Mouse (Mus musculus): ENCODE data around the gene Sft2d2.

Sft2d2 gene

DNA sequence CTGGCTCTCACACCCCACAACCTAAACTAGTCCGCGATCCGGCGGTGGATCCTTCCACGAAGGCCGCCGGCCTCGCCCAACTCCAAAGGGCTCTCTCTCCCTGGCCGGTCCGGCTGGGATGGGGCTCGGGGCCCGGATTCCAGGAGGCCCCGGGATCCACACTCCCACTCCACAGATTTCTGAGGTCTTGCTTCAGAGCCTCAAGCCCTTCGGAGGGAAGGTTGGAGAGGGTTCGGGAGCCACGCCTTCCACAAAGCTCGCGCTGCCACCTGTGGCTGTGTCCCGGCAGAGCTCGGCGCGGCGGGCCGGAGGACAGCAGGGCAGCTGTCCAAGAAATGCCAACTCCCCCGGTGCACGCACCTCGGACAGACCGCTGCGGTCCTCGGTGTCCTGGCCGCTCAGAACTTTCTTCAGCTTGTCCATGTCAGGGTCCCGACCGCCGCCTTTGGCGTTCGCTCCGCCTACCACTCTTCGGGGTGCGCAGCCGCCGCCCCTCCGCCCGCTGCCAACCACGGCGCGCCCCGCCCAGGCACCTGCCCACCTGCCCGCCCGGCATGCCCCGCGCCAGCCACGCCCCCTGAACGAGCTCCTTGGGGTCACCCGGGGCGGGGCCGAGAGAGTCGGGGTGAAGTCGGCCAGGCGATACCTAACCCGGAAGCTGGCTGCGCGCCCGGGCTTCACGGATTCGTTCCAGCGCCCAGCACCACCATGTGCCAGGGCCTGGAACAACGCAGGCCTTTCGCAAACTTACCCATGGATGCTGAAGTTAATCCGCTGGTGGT is at the start of gene Sft2d2:
Gene Sft2d2, minus strand, starts transcription at position 559 of the 782 bp plus-strand sequence.
- peak; percentile 84 for DNase-seq

DNA sequence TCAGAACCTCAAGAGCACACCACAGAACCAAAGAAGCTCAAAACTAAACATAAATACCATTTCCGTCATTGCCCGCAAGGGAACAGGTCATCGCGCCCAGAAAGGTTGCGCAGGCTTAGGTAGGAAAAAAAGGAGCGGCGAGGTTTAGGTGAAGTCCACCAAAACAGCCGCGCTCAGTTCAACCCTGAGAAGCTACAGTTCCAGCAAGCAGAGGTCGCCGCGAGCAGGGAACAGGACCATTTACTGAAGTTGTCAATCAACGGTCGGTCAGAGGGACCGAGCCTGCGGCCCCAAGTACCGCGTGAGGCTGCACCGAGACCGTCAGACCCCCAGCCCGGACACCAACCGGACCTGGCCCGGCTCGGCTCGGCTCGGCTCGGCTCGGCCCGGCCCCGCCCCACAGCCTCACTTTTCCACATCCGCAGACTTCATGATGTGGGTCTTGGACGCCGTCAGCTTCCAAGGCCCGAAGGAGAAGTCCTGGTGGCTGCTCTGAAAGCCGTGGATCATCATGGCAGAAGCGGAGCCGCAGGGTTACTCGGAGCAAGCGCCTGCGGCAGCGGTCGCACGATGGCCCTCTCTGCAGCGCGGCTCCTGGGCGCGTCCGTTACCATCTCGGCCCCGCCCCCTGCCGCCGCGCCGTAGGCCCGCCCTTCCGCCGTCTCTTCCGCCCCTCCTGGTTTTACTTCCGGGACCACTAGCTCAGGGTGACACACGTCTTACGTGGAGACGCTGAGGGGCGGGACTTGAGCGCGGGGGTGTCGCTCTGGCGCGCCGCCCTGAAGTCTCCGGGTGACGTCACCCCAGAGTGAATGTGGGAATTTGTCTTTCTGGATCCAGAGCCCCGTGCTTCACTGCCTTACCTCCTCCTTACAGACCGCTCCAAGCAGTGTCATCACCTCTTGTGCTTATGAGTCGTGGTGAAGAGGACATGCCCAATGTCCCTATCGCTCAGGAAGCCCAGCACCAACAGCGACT is 42.4 kb upstream of the Sft2d2 start, which contains the start of gene Tiprl:
Gene Tiprl, minus strand, starts transcription at position 676 of the 978 bp plus-strand sequence.
- DNase-seq, result peak; percentile 98

DNA sequence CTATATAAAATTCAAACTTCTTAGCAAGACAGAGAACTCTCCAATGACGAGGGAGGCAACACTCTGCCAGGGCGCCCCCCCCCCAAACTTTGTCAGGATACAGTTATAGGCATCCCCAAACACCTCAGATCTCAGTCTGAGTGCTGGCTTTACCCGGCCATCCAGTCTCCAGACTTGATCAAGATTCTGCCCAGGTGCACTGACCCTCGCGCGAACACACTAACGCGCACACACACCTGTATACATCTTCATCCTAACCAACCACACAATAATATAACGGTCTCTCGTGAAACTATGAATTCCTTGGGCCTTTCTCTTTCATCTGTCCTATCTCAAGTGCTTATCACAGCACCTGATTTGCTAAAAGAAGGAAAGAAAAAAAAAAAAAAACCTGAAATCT is 41.6 kb upstream of the Sft2d2 start:
- DNase-seq, result no peak

DNA sequence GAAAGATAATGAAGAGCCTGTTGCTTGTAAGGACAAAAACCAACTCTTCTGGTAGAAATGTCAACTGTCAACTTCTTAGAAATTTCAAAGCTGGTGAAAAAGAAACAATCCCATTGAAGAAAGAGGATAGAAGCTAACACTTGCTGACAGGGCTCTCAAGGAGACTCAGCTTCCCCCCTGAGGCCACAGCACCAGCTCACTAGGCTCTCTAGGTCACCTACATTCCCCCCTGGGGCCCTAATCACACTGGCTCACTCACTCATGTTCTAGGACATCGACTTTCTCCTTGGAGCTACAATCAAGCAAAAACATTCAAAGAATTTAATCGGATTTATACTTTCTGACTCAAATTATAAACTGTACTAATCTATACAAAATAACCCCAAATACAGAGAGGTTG is 39.6 kb upstream of the Sft2d2 start:
- no peak for DNase-seq

DNA sequence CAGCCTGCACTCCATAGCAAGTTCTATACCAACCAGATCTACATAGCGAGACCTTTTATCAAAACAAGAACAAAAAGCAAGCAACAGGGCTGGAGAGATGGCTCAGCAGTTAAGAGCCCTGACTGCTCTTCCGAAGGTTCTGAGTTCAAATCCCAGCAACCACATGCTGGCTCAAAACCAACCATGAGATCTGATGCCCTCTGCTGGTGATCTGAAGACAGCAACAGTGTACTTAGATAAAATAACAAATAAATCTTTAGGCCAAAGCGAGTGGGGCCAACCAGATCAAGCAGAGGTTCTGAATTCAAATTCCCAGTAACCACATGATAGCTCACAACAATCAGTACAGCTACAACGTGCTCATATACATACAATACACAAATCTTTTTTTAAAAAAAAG is 36.5 kb upstream of the Sft2d2 start:
- DNase-seq, result no peak

DNA sequence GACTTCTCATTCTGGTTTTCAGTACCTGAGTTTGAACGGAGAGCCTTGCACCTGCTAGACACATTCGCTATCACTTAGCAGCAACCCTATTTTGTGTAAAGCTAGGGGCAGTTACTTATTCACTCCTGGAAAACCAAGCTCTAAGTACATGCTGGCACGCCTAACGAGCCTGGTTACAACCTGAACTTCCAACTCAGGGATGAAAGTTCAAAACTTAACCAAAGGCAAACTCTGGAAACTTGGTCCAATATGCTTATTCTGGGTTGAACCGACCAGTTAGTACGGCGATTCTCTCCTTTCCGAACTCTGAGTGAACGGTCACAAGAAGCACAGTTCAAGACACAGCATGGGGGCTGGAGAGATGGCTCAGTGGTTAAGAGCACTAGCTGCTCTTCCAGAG is 35.3 kb upstream of the Sft2d2 start:
- no peak for DNase-seq

DNA sequence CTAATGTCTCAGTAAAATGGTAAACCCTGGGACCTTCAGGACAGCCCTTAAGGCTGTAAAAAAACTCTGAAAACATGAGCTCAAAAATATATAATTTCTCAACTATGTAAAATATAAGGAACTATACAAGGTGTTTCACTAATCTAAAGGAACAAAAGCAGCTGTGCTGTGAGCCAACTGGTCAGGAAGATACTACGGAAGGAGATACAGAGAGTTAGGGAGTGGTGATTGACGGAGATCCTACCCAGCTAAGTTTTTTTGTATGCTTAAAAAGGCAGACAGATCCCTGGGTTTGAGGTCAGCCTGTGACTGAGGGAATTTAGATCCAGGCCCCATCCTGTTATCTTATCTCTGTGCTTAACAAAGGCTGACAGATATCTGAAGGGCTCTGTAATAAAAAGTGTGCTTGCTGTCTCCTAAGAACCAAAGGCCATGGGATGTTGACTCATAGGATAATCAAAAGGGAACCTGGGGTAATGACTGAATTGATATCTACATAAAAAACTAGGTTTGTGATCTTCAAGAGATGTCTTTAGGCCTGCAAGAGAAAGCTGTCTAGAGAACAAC is 22.9 kb upstream of the Sft2d2 start:
- DNase-seq, result no peak

DNA sequence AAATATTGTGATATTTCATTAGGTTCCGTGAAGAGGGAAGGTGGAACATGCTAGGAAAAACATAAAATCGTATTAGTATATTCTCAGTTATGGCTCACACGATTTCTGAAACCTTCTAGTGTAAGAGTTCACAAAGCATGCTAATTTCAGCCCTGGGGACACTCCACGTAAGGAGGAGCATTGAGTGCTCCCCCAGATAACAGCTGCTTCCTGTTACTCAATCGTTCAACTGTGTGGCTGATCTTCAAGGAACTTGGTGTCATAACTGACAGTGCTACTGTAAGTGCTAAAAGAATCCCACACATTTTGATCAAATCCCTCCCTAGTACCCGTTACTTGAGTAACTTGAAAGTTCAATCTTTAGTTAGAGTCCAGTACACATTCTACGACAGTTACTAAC is 21.6 kb upstream of the Sft2d2 start:
- DNase-seq, result no peak

DNA sequence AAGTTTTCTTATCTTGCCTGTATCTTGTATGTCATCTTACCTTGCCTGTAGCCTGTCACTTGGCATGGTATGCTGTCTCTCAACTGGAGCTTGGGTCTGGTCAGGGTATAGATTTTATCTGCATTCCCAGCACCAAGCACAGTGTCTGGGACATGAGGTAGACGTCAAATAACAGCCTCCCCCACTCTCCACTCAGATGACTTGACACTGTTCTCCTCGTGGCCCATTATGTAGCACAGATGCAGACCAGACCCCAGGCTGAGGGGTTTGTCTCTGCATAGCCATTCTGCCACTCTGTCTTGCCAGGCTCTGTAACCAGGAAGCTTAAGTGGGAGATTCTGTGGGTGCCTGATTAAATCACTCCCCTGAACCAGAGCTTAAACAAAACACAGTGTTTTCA is 11.4 kb upstream of the Sft2d2 start:
- no peak for DNase-seq

DNA sequence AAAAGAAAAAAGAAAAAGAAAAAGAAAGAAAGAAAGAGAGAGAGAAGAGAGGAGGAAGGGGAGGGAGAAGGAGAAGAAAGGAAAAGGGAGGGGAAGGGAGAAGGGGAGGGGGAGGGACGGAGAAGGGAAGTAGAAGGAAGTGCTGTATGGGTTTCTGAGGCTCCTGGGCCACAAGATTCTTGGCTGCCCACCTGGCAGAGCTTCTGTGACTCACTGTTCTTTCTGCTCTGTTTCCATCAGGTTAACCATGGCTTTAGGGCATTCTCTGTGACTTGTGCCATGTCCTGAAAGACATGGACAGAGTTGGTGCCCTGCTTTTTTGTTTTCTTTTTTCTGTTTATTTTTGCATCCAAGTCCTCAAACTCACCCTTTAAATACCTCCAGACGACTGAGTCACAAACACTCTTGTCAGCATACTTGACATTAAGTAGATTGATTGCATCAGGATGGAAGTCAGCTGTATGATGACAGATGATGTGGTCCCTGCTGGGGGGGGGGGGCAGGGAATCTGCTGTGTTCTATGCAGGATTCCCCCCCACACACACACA is 9.3 kb upstream of the Sft2d2 start:
- no peak for DNase-seq

DNA sequence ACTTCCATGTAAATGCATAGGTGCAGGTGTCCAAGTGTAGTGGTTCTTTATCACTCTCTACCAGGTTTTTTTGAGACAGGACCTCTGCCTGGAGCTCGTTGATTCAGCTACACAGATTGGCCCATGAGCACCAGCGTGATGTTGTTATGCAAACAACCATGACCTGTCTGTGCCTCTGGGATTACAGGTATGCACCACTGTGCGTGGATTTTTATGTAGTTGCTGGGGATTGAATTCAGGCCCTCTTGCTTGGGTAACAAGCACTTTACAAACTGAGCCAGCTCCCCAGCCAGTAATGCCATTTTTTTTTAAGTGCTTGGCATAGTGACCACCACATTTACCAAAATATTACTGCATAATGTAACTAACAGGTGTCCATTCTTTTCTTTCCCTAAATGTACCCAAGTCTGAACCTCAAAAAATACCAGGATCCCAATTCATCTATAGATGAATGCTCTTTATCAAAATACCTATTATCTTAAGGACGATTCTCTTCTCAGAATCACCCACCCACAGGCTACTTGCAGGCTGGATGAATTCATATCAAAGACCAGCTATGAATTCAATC is 7.3 kb upstream of the Sft2d2 start:
- no peak for DNase-seq

DNA sequence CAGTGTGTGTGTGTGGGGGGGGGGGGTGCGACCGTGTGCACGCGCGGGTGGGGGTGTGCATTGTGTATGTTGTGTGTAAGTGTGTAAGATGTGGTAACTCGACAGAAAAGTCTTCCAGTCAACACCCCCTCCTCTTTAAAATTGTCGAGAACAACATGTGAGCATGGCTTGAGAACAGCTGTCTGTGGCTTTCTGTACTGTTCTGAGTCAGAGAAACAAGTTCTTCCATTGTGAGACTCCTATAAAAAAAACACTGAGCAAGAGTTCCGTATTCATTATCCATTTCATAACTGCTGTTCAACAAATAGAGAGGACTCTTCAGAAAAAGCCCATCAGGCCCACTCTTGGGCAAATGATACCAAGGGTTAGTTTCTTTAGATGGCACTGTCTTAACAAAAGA is 6.5 kb upstream of the Sft2d2 start:
- DNase-seq, result no peak

DNA sequence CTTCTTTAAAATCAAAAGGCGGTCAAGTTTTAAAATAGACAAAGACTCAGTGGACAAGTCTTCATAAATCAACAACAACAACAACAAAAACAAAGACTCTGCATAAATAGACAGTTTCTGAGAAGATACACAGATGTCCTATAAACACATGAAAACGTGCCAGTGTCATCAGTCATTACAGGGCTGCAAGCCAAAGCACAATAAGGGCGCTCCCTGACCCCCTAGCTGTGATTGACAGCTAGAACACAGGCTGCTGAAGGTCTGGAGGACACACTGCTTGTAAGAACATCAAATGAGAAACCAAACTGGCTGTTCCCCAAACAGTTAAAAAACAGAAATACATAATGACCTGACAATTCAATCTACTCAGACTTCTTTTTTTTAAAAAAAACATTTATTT is 5.4 kb upstream of the Sft2d2 start:
- no peak for DNase-seq

DNA sequence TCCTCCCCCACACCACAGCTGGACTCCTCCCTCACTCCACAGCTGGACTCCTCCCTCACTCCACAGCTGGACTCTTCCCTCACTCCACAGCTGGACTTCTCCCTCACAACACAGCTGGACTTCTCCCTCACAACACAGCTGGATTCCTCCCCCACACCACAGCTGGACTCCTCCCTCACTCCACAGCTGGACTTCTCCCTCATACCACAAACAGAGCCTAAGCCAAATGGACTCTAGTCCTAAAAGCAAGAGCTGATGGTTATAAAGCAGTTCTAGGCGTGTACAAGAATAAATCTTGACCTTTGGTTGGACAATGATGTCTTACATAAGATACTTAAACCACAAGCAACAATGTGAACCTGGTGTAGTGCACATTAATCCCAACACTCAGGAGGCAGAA is 4.7 kb upstream of the Sft2d2 start:
- DNase-seq, result no peak

DNA sequence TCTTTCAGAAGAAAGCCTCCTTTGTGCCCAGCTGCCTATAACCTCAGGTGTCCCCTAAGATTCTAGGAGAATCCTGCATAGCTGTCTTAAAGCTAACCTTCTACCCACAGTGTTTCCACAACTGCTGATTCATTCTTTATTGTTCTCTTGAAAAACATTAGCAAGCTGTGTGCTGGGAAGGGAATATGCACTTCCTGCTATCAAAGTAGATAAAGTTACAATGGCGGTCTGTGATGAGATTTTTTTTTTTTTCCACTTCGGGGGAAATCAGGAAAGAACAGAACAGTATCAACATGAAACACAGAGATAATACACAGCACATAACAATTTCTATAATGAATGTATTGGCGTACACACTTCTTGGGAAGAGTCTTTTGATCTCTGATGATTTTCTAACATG is 3.6 kb upstream of the Sft2d2 start:
- DNase-seq, result no peak

DNA sequence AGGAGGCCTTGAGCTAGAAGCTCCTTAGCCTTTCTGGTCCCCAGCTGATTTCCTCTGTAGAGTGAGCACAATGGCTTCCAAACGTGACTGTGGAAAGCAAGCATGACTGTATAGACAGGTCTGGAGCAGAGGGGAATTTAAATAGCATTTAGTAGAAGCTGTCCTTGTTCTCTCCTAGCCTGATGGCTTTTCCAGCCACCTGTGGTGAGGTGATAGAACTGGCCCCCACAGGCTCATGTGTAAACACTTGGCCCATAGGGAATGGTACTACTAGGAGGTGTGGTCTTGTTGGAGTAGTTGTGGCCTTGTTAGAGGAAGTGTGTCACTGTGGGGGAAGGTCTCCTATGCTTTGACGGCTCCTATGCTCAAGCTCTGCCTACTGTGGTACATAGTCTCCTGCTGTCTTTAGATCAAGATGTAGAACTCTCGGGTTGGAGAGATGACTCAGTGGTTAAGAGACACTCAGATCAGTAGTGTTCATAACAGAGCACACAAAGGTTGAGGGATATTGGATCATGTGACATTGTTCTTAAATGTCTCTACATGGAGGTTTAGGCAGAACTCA is 1.2 kb upstream of the Sft2d2 start:
- DNase-seq, result no peak

DNA sequence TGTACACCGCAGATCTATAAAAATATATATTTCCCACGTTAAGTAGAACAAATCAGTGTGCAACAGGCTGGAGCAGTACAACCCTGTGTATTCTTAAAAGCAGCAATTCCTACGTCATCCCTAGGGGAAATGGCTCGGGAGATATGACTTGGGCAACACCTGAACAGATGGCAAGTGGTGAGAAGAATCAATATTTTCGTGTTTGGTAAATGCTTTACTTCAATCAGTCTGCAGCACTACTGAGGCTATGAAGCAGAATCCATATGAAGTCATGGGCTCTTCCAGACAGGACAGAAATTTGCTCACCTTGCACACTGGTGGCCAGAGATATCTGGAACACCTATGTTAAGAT is 400 bp upstream of the Sft2d2 start:
- DNase-seq, result no peak

DNA sequence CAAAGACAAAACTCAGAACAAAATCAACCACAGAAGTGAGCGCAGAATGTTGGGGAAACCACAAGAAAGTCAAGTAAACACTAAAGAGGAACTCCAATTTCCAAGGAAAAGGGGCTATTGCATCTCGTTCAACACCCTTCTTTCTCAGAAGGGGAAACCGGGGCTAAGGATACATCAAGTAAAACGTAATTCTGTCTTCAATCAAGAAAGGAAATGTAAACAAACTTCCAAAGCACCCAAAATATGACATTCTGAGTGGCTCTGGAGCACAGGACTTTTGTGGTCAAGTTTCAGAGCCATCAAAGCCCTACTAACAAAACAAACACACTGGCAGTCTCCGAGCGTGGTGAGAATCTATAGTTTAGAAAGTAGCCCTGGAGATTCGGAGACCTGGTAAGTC is 812 bp downstream of the Sft2d2 start:
- DNase-seq, result no peak

DNA sequence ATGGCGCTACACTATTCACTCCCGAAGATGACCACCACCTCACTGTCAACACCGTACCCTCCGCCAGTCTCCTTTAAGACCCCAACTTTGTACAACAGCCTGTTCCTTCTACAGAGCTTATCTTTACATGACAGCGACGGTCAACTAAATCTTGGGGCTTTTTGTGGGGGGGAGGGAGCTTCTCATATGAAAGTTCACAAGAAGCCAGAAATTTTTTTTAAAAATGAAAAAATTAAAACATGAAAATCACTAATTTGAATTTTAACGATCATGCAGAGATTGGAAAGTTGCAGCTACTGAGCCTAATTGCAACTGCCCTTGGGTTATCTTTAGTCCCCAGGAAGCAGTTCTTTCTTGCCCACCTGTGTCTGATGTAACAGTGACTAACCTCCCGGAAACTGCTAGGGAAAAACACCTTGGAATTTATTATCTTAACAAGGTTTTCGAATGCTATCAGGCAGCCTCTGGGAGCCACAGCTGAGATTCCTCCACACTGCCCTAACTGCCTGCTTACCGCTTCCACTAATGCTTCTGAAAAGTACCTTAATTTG is 1.4 kb downstream of the Sft2d2 start:
- no peak for DNase-seq

DNA sequence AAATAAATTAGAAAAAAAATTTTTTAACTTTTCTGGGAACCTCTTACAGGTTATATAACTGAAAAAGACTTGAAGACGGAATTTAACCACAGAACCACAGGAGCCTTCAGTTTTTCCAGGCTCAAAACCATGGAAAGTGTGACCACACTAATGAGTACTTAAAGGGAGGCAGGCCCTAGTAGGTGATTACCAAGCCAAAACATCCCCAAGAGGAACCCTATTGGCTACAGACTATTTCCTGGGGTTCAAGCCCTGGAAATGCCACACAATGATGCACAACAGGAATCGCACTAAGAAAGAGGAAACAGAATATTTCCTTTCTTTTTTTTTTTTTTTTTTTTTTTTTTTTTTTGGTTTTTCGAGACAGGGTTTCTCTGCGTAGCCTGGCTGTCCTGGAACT is 2.1 kb downstream of the Sft2d2 start:
- DNase-seq, result no peak

DNA sequence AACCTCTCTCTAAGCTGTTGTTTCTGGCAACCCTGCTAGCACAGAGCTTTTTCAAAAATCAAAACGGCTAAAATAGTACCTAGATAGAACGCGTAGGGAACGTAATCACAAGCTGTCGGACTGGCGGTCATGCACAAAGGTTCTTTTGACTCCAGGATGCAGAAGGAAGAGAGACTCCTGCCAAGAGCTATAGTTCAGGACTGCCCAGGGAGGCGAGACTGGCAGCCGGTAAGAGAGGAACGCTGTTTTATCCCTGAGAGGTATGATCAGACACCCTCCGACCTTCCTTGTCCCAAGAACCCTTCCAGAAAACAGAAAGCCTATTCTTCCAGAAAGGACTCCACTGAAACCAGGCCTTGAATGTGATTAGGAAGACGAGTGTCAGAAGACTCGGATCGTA is 2.6 kb downstream of the Sft2d2 start:
- no peak for DNase-seq

DNA sequence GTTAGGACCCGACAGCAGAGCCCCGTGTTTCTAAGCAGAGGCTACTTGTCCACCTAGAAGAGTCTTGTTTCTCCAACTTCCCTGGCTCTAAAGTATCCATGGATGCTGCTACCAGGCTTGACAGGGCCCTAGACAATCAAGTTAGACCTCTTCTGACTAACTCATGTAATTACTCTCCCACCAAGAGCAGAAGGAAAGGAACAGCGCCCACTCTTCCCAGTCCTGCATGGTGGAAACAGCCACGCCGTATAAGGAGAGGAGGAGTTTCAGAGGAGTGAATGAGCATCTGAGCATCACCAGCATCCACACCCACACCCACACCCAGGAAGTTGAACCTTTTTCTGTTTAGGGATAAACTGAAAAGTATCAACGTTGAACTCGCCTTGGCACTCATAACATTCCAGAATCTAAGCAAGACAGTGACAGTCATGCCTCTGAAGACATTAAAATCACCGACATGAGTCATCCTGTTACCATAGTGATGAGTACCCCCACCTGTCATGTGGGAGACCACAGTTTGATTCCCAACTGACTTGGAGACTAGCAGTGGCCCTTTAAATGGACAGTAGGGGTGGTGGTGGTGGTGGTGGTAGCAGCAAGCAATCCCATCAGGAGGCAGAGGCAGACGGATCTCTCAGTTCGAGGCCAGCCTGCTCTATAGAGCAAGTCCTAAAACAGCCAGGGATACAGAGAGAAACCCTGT is 3.5 kb downstream of the Sft2d2 start:
- DNase-seq, result no peak
